In genomic region chr4:75212396-75213175, GRCm38 (mm10) we compare ENCODE assay signal across 8 mouse cellular contexts.
DNase-seq lines count a peak whose midpoint lies in the region; ATAC-seq lines count a peak whose summit lies in the region.

No protein-coding gene starts in this region.

- no peak overlapping the region for H3K4me3 ChIP-seq in neural tube, embryonic 11.5 days (ENCODE audit: low read depth, low read length)
- no peak overlapping the region for H3K4me3 ChIP-seq in midbrain, embryonic 13.5 days (replicated peaks)
- no peak overlapping the region for H3K4me3 ChIP-seq in liver, embryonic 12.5 days

- H3K27ac ChIP-seq in neural tube, embryonic 11.5 days (ENCODE audit: low read depth, low read length): no peak overlapping the region
- H3K27ac ChIP-seq in midbrain, embryonic 13.5 days: 0 out of 2 replicates have a peak overlapping the region, but pooled peaks have one; percentile 2
- no peak overlapping the region for H3K27ac ChIP-seq in liver, embryonic 12.5 days

- no peaks in the 10 kb centered on the region for H3K4me1 ChIP-seq in neural tube, embryonic 11.5 days (ENCODE audit: control insufficient read depth, insufficient read depth, low read length)
- H3K4me1 ChIP-seq in midbrain, embryonic 13.5 days (replicated peaks): peaks cover 6% of the 10 kb centered on the region; the same call in 1 of the 2 replicates
- no peaks in the 10 kb centered on the region for H3K4me1 ChIP-seq in liver, embryonic 12.5 days

- no peaks in the 10 kb centered on the region for H3K9me3 ChIP-seq in neural tube, embryonic 11.5 days (ENCODE audit: control insufficient read depth, low read length)
- no peaks in the 10 kb centered on the region for H3K9me3 ChIP-seq in midbrain, embryonic 13.5 days
- no peaks in the 10 kb centered on the region for H3K9me3 ChIP-seq in liver, embryonic 12.5 days (replicated peaks)

- H3K9ac ChIP-seq in neural tube, embryonic 11.5 days (ENCODE audit: low read length): no peak overlapping the region
- no peak overlapping the region for H3K9ac ChIP-seq in midbrain, embryonic 13.5 days (replicated peaks)
- H3K9ac ChIP-seq in liver, embryonic 12.5 days: no peak overlapping the region

- peak; percentile 19 for DNase-seq in neural tube, embryonic 11.5 days (ENCODE audit: low spot score)
- DNase-seq in neural tube, embryonic 10.5 days (ENCODE audit: extremely low spot score, low spot score): no peak
- peak; percentile 44 for DNase-seq in layer of hippocampus, adult 8-10 months (ENCODE audit: low spot score in 2 of 2)
- no peak for DNase-seq in adrenal gland, postnatal 4 days (ENCODE audit: low spot score in 2 of 2)
- no peak for DNase-seq in retina, embryonic 14.5 days (ENCODE audit: low spot score)
- DNase-seq in thymus, postnatal 0 days (ENCODE audit: low spot score): no peak

- H3K27me3 ChIP-seq in neural tube, embryonic 11.5 days (ENCODE audit: control insufficient read depth, insufficient read depth, low read length): no peaks in the 10 kb centered on the region
- no peaks in the 10 kb centered on the region for H3K27me3 ChIP-seq in midbrain, embryonic 13.5 days
- H3K27me3 ChIP-seq in liver, embryonic 12.5 days (replicated peaks): no peaks in the 10 kb centered on the region

- peak; percentile 93 for ATAC-seq in neural tube, embryonic 11.5 days (ENCODE audit: insufficient read depth, low FRiP score, low TSS enrichment)
- peak; percentile 98 for ATAC-seq in midbrain, embryonic 13.5 days
- no peak for ATAC-seq in liver, embryonic 12.5 days

- H3K4me2 ChIP-seq in neural tube, embryonic 11.5 days (ENCODE audit: low read depth): no peak overlapping the region
- H3K4me2 ChIP-seq in midbrain, embryonic 13.5 days (replicated peaks): no peak overlapping the region
- H3K4me2 ChIP-seq in liver, embryonic 12.5 days: no peak overlapping the region

- H3K36me3 ChIP-seq in neural tube, embryonic 11.5 days (ENCODE audit: control insufficient read depth, insufficient read depth, low read length): no peaks in the 10 kb centered on the region
- H3K36me3 ChIP-seq in midbrain, embryonic 13.5 days: no peaks in the 10 kb centered on the region
- H3K36me3 ChIP-seq in liver, embryonic 12.5 days: no peaks in the 10 kb centered on the region

Comparison
In these comparisons a context has a peak if more than half of its experiments do, and no peak if none do; other contexts are left out.
1. DNase-seq: peak in neural tube, embryonic 11.5 days (single experiment) and layer of hippocampus, adult 8-10 months (2 of 2); none in neural tube, embryonic 10.5 days (single experiment), adrenal gland, postnatal 4 days (0 of 2), retina, embryonic 14.5 days (single experiment) and thymus, postnatal 0 days (single experiment).